Mouse (Mus musculus): ENCODE results near the gene Syngr2. TPM values are rescaled to one million over a fixed set of nuclear protein-coding genes. Genes with fewer than 3 reads are reported as not detected.

Syngr2 gene
- polyA plus RNA-seq, 1 experiment = 150 TPM

GRCm38 (mm10) chr11:117822728-117823241, 13.3 kb downstream of the Syngr2 start:
- no peak overlapping the region for H3K27ac ChIP-seq (ENCODE audit: insufficient read depth, low read depth, low read length)
- WGBS = 43% methylated on average over 7 of the region's 7 CpGs

GRCm38 (mm10) chr11:117823411-117823810, 13.9 kb downstream of the Syngr2 start:
- no peak for DNase-seq
- 79% methylated on average over 6 of the region's 6 CpGs for WGBS

More at GRCm38 (mm10) chr11:117822728-117823241, 13.3 kb downstream of the Syngr2 start:
- no peaks in the 10 kb centered on the region for H3K36me3 ChIP-seq (ENCODE audit: control insufficient read depth, insufficient read depth, low read length)
- peaks cover 29% of the 10 kb centered on the region; the same call in 1 of the 2 replicates for H3K4me1 ChIP-seq (ENCODE audit: control insufficient read depth, insufficient read depth, low read length)
- no peak for TF ChIP-seq POLR2A (IDR thresholded peaks at IDR 0.05; ENCODE audit: low read depth, low read length)
- no peak for TF ChIP-seq CTCF (conservative IDR thresholded peaks at IDR 0.05; ENCODE audit: insufficient read depth, insufficient read length, low read depth, low read length)
- no peak overlapping the region for H3K4me3 ChIP-seq (ENCODE audit: insufficient read depth, low read depth, low read length)
- no peaks in the 10 kb centered on the region for H3K27me3 ChIP-seq (replicated peaks; ENCODE audit: control insufficient read depth, insufficient read depth, low read length)
- DNase-seq = peak; percentile 50

GRCm38 (mm10) chr11:117824060-117824969, 14.8 kb downstream of the Syngr2 start:
- 2% methylated on average over 23 of the region's 23 CpGs for WGBS
- Histone ChIP-seq H3K4me3 (ENCODE audit: insufficient read depth, low read depth, low read length) (no peak overlapping the region), H3K27ac (ENCODE audit: insufficient read depth, low read depth, low read length) (no peak overlapping the region), H3K36me3 (ENCODE audit: control insufficient read depth, insufficient read depth, low read length) (no peaks in the 10 kb centered on the region), H3K27me3 (replicated peaks; ENCODE audit: control insufficient read depth, insufficient read depth, low read length) (no peaks in the 10 kb centered on the region), H3K4me1 (ENCODE audit: control insufficient read depth, insufficient read depth, low read length) (peaks cover 45% of the 10 kb centered on the region)
- peak; percentile 89 for DNase-seq
- TF ChIP-seq CTCF (conservative IDR thresholded peaks at IDR 0.05; ENCODE audit: insufficient read depth, insufficient read length, low read depth, low read length) = peak; percentile 93
- no peak for TF ChIP-seq POLR2A (IDR thresholded peaks at IDR 0.05; ENCODE audit: low read depth, low read length)

More at GRCm38 (mm10) chr11:117823411-117823810, 13.9 kb downstream of the Syngr2 start:
- Histone ChIP-seq H3K27me3 (replicated peaks; ENCODE audit: control insufficient read depth, insufficient read depth, low read length) (no peaks in the 10 kb centered on the region), H3K36me3 (ENCODE audit: control insufficient read depth, insufficient read depth, low read length) (no peaks in the 10 kb centered on the region), H3K4me3 (ENCODE audit: insufficient read depth, low read depth, low read length) (no peak overlapping the region), H3K4me1 (ENCODE audit: control insufficient read depth, insufficient read depth, low read length) (peaks cover 35% of the 10 kb centered on the region; the same call in 1 of the 2 replicates), H3K27ac (ENCODE audit: insufficient read depth, low read depth, low read length) (no peak overlapping the region)
- TF ChIP-seq CTCF (conservative IDR thresholded peaks at IDR 0.05; ENCODE audit: insufficient read depth, insufficient read length, low read depth, low read length) = no peak
- no peak for TF ChIP-seq POLR2A (IDR thresholded peaks at IDR 0.05; ENCODE audit: low read depth, low read length)

DNA sequence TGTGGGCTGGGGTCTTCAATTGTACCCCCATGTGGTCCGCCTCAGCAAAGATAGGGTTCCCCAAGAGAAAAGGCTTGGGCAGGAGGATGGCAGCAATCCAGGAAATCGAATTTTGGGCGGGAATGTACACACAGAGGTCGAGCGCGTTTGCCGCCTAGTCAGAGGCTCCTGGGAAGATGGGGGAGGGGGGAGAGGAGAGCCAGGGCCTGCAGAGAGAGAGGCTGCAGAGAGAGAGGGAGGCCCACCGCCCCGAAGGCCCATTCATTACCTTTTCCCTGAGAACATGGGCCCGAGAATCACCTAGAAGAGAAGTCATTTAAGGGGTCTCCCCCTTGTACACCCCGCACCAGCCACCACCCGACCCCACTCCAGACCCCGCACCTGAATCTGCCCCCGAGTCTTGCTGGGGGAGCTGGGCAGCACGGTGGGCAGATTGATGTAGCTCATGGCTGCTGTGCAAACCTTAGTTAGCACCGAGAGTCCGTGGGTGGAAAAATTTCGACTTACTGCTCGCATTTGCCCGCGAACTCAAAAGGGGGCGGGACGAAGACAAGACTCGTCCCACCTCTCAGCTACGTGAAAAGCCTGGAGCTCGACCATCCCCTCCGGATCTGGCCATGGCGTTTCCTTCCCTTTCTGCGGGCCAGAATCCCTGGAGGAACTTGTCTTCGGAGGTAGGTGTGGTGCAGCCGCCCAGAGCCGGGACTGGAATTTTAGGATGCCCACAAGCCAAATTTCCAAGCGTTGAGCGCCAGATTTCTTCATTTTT, 16.0 kb downstream of the Syngr2 start, which contains the start of the genes Afmid and Tk1:
Gene Afmid, plus strand, starts transcription at position 592 of the 769 bp plus-strand sequence.
Gene Tk1, minus strand, starts transcription at position 760 of the 769 bp plus-strand sequence.
- no peaks in the 10 kb centered on the region for H3K36me3 ChIP-seq (ENCODE audit: control insufficient read depth, insufficient read depth, low read length)
- H3K27ac ChIP-seq (ENCODE audit: insufficient read depth, low read depth, low read length) = peak within 1 kb of the TSS; percentile 99
- WGBS = 1% methylated on average over 34 of the region's 34 CpGs
- H3K4me3 ChIP-seq (ENCODE audit: insufficient read depth, low read depth, low read length) = peak within 1 kb of the TSS; percentile 47
- no peaks in the 10 kb centered on the region for H3K27me3 ChIP-seq (replicated peaks; ENCODE audit: control insufficient read depth, insufficient read depth, low read length)
- DNase-seq = peak; percentile 92
- TF ChIP-seq POLR2A (IDR thresholded peaks at IDR 0.05; ENCODE audit: low read depth, low read length) (peak; percentile 29), CTCF (conservative IDR thresholded peaks at IDR 0.05; ENCODE audit: insufficient read depth, insufficient read length, low read depth, low read length) (no peak)
- peaks cover 55% of the 10 kb centered on the region for H3K4me1 ChIP-seq (ENCODE audit: control insufficient read depth, insufficient read depth, low read length)

DNA sequence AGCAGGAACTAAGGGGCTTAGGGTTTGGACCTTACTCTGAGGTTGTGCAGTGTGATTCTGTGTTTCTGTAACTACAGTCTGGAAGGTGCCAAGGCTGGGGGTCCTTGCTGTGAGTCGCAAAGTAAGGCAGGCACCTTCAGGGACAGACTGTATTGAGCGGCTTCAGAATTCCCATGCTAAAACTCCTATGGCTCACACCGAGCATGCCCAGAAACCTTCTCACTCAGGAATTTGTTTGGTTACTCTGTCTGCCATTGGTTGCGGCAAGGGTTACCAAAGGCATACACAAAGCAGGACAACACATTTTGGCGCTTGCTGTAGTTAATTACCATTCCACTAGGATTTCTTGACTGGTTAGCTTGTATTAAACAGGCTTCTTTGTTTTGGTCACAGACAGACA, 16.7 kb downstream of the Syngr2 start:
- 14% methylated on average over 5 of the region's 5 CpGs for WGBS
- DNase-seq = peak; percentile 57
- no peak for TF ChIP-seq POLR2A (IDR thresholded peaks at IDR 0.05; ENCODE audit: low read depth, low read length)
- TF ChIP-seq CTCF (conservative IDR thresholded peaks at IDR 0.05; ENCODE audit: insufficient read depth, insufficient read length, low read depth, low read length) = no peak
- Histone ChIP-seq H3K27ac (ENCODE audit: insufficient read depth, low read depth, low read length) (peak overlapping the region; percentile 99), H3K27me3 (replicated peaks; ENCODE audit: control insufficient read depth, insufficient read depth, low read length) (no peaks in the 10 kb centered on the region), H3K4me3 (ENCODE audit: insufficient read depth, low read depth, low read length) (peak overlapping the region; percentile 47), H3K36me3 (ENCODE audit: control insufficient read depth, insufficient read depth, low read length) (no peaks in the 10 kb centered on the region), H3K4me1 (ENCODE audit: control insufficient read depth, insufficient read depth, low read length) (peaks cover 61% of the 10 kb centered on the region)

- peak overlapping the region; percentile 99 for H3K27ac ChIP-seq (ENCODE audit: insufficient read depth, low read depth, low read length)
- H3K27me3 ChIP-seq (replicated peaks; ENCODE audit: control insufficient read depth, insufficient read depth, low read length) = no peaks in the 10 kb centered on the region
- peaks cover 61% of the 10 kb centered on the region for H3K4me1 ChIP-seq (ENCODE audit: control insufficient read depth, insufficient read depth, low read length)
- TF ChIP-seq POLR2A (IDR thresholded peaks at IDR 0.05; ENCODE audit: low read depth, low read length) (no peak), CTCF (conservative IDR thresholded peaks at IDR 0.05; ENCODE audit: insufficient read depth, insufficient read length, low read depth, low read length) (no peak)
- H3K36me3 ChIP-seq (ENCODE audit: control insufficient read depth, insufficient read depth, low read length) = no peaks in the 10 kb centered on the region
- DNase-seq = no peak
- WGBS = 62% methylated on average over 8 of the region's 8 CpGs
- H3K4me3 ChIP-seq (ENCODE audit: insufficient read depth, low read depth, low read length) = no peak overlapping the region
These were observed 17.4 kb downstream of the Syngr2 start for GRCm38 (mm10) chr11:117826916-117827315.
